Mouse (Mus musculus) lung, adult 2 months (tissue): ENCODE measurements around the gene Adam12.

Experiments used
- CTCF ChIP-seq: fragments of 200-500 bp; IDR thresholded peaks from 2 replicates; pipeline ENCODE4 v1.5.1; 2011; ENCODE audit warnings: mild to moderate bottlenecking, low read length, control low read depth; ENCODE audit not compliant: insufficient read depth
- POLR2A ChIP-seq: fragments of 200-500 bp; IDR thresholded peaks from 2 replicates; pipeline ENCODE4 v1.6.1; 2011; ENCODE audit warnings: low read depth, mild to moderate bottlenecking, control low read depth, low read length, borderline replicate concordance; ENCODE audit errors: extremely low read depth

- TF ChIP-seq POLR2A, result no peak
- TF ChIP-seq CTCF, result no peak
Measured at GRCm38 (mm10) chr7:134077684-134078083, 154.3 kb downstream of the Adam12 start.
